ENCODE assay signal across 9 mouse cellular contexts in the genomic region with DNA sequence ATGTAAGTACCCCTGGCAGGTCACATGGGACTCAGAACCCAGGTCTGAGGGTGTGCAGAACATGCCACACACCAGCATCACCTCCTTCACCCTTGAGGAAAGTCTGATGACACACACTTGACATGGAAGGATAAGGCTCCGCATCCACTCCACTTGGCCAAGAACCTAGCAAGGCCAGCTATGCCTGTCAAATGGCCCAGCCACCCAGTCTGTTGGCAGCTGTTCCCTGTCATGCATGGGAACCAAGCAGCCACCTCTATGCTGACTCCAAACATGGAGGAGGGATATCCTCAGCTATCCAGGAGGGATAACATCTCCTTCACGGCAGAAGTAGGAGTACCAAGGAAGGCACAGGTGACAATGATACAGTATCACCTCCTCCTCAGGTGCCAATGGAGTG. TPM values are rescaled to one million over a fixed set of nuclear protein-coding genes. Genes with fewer than 3 reads are reported as not detected.
A peak's percentile ranks its signal among the peaks of the same experiment; 100 is the strongest.
DNase-seq lines count a peak whose midpoint lies in the region; ATAC-seq and TF ChIP-seq lines count a peak whose summit lies in the region.
"Had no signal": no experiment of that assay in that cellular context is flagged by ENCODE, and none has a peak within 500 bp of the region (broad histone marks: within the 10 kb centered on the region; RNA-seq: fewer than 3 reads in every experiment).

No protein-coding gene starts in this region.

- peak overlapping the region; percentile 81 for H3K4me2 ChIP-seq in kidney, embryonic 15.5 days
- H3K4me2 ChIP-seq in intestine, embryonic 16.5 days (ENCODE audit: low read depth, low read length), result peak overlapping the region; percentile 91
- H3K4me2 ChIP-seq in myocyte (ENCODE audit: low read depth), result peak overlapping the region; percentile 94

- H3K9ac ChIP-seq in kidney, embryonic 15.5 days, result no peak overlapping the region
- peak overlapping the region; percentile 71; the same call in 1 of the 2 replicates for H3K9ac ChIP-seq in intestine, embryonic 16.5 days (ENCODE audit: low read depth, low read length)

- H3K4me1 ChIP-seq in kidney, embryonic 15.5 days, result peaks cover 17% of the 10 kb centered on the region
- no peaks in the 10 kb centered on the region for H3K4me1 ChIP-seq in embryonic fibroblast, embryonic 13.5 days (ENCODE audit: control insufficient read depth, insufficient read depth, low read length)
- H3K4me1 ChIP-seq in intestine, embryonic 16.5 days (ENCODE audit: control insufficient read depth, insufficient read depth, low read length), result peaks cover 10% of the 10 kb centered on the region

- no peak for TF ChIP-seq POLR2A in embryonic fibroblast, embryonic 13.5 days (IDR thresholded peaks at IDR 0.05; ENCODE audit: low read depth, low read length)
- no peak for TF ChIP-seq POLR2A in myocyte (IDR thresholded peaks at IDR 0.05; ENCODE audit: insufficient read length, low read depth)

- peaks cover 17% of the 10 kb centered on the region for H3K79me2 ChIP-seq in myocyte (ENCODE audit: control insufficient read depth, insufficient read depth)

- WGBS in kidney, embryonic 15.5 days, result 88% methylated on average over 2 of the region's 2 CpGs
- WGBS in intestine, embryonic 16.5 days, result 81% methylated on average over 2 of the region's 2 CpGs

- H3K9me3 ChIP-seq in kidney, embryonic 15.5 days (replicated peaks), result no peaks in the 10 kb centered on the region
- H3K9me3 ChIP-seq in intestine, embryonic 16.5 days (ENCODE audit: control insufficient read depth, low read length), result no peaks in the 10 kb centered on the region

- ATAC-seq in kidney, embryonic 15.5 days (replicated peaks; ENCODE audit: low FRiP score), result no peak
- ATAC-seq in intestine, embryonic 16.5 days, result no peak

- no peaks in the 10 kb centered on the region for H3K36me3 ChIP-seq in kidney, embryonic 15.5 days
- H3K36me3 ChIP-seq in intestine, embryonic 16.5 days (ENCODE audit: control insufficient read depth, insufficient read depth, low read length), result no peaks in the 10 kb centered on the region
- H3K36me3 ChIP-seq in myocyte (ENCODE audit: control insufficient read depth, insufficient read depth), result no peaks in the 10 kb centered on the region

- no peaks in the 10 kb centered on the region for H3K27me3 ChIP-seq in kidney, embryonic 15.5 days
- no peaks in the 10 kb centered on the region for H3K27me3 ChIP-seq in intestine, embryonic 16.5 days (replicated peaks; ENCODE audit: control insufficient read depth, insufficient read depth, low read length)
- H3K27me3 ChIP-seq in myocyte (ENCODE audit: control insufficient read depth, insufficient read depth, insufficient read length), result no peaks in the 10 kb centered on the region

- no peak for TF ChIP-seq CTCF in embryonic fibroblast, embryonic 13.5 days (IDR thresholded peaks at IDR 0.05; ENCODE audit: borderline replicate concordance, insufficient read depth, low read length)

- H3K27ac ChIP-seq in kidney, embryonic 15.5 days, result no peak overlapping the region
- no peak overlapping the region for H3K27ac ChIP-seq in embryonic fibroblast, embryonic 13.5 days (ENCODE audit: insufficient read depth, low read length)
- no peak overlapping the region for H3K27ac ChIP-seq in intestine, embryonic 16.5 days (ENCODE audit: low read length)
- H3K27ac ChIP-seq: macrophage had no signal

- DNase-seq in kidney, adult 9 months, result no peak
- DNase-seq in adrenal gland, adult 18-20 months (ENCODE audit: low spot score in 2 of 2), result no peak
- DNase-seq in retina, postnatal 1 day, result no peak
- DNase-seq in urinary bladder, postnatal 4 days (ENCODE audit: low spot score in 2 of 2), result no peak

- H3K4me3 ChIP-seq in kidney, embryonic 15.5 days (replicated peaks), result peak overlapping the region; percentile 73
- peak overlapping the region; percentile 81; the same call in 1 of the 2 replicates for H3K4me3 ChIP-seq in embryonic fibroblast, embryonic 13.5 days (ENCODE audit: insufficient read depth, low read length)
- peak overlapping the region; percentile 66 for H3K4me3 ChIP-seq in intestine, embryonic 16.5 days (ENCODE audit: low read length)
- peak overlapping the region; percentile 58 for H3K4me3 ChIP-seq in myocyte

- no peak overlapping the region for H3ac ChIP-seq in myocyte (ENCODE audit: control insufficient read depth, insufficient read length)

TF ChIP-seq in myocyte, 11 proteins besides CTCF, POLR2A, EP300 and RAD21:
- TF ChIP-seq E2F4 (IDR thresholded peaks at IDR 0.05; ENCODE audit: insufficient read depth) (no peak), TCF3 (IDR thresholded peaks at IDR 0.05; ENCODE audit: insufficient read length, low read depth) (no peak), POLR2AphosphoS2 (IDR thresholded peaks at IDR 0.05; ENCODE audit: insufficient read length, low read depth) (no peak), TCF12 (IDR thresholded peaks at IDR 0.05; ENCODE audit: insufficient read depth, poor library complexity, severe bottlenecking) (no peak), USF1 (IDR thresholded peaks at IDR 0.05; ENCODE audit: low read depth) (no peak), MAX (IDR thresholded peaks at IDR 0.05; ENCODE audit: low read depth) (no peak), MYOG (IDR thresholded peaks at IDR 0.05; ENCODE audit: control insufficient read depth in 1 of 3, insufficient read depth in 1 of 3, insufficient read length in 2 of 3, low read depth in 2 of 3) (peak in 1 of 3 experiments; percentile 23)

RNA-seq across cellular contexts. Expression of gene Crtc1, which starts 1.0 kb away (rescaled TPM):
- 17.9 and 21.0 TPM in 2 replicates for polyA plus RNA-seq in kidney, embryonic 15.5 days (2015; fragmentation: Nextera tagmentation; extraction: Ambion mirVana)
- polyA plus RNA-seq in embryonic fibroblast, embryonic 13.5 days (2011; ENCODE audit: insufficient read length, low read depth, missing spikeins), result 13.7 and 15.6 TPM in 2 replicates
- polyA plus RNA-seq in intestine, embryonic 16.5 days (2015; fragmentation: Nextera tagmentation; extraction: Ambion mirVana), result 12.9 and 16.4 TPM in 2 replicates
- polyA plus RNA-seq in myocyte (2012; fragmentation: generic; extraction: Trizol), result 9.6 TPM
- 10 to 100 TPM; 19.3 to 22.3 TPM for total RNA-seq in adrenal gland, adult 18-20 months (2021)

RNA-seq across cellular contexts. Expression of gene Klhl26, which starts 38.3 kb away (rescaled TPM):
- polyA plus RNA-seq in kidney, embryonic 15.5 days (2015; fragmentation: Nextera tagmentation; extraction: Ambion mirVana), result 20.0 and 23.5 TPM in 2 replicates
- polyA plus RNA-seq in embryonic fibroblast, embryonic 13.5 days (2011; ENCODE audit: insufficient read length, low read depth, missing spikeins), result 21.4 and 31.7 TPM in 2 replicates
- 21.2 and 21.5 TPM in 2 replicates for polyA plus RNA-seq in intestine, embryonic 16.5 days (2015; fragmentation: Nextera tagmentation; extraction: Ambion mirVana)
- 32.5 TPM for polyA plus RNA-seq in myocyte (2012; fragmentation: generic; extraction: Trizol)
- total RNA-seq in adrenal gland, adult 18-20 months (2021), result 10 to 100 TPM; 26.0 to 27.0 TPM

RNA-seq across cellular contexts. Expression of gene Tmem59l, which starts 48.7 kb away (rescaled TPM):
- polyA plus RNA-seq in kidney, embryonic 15.5 days (2015; fragmentation: Nextera tagmentation; extraction: Ambion mirVana), result 5.9 and 6.0 TPM in 2 replicates
- polyA plus RNA-seq in embryonic fibroblast, embryonic 13.5 days (2011; ENCODE audit: insufficient read length, low read depth, missing spikeins), result 0.58 and 1.5 TPM in 2 replicates
- polyA plus RNA-seq in intestine, embryonic 16.5 days (2015; fragmentation: Nextera tagmentation; extraction: Ambion mirVana), result 2.9 and 3.3 TPM in 2 replicates
- 0.04 TPM for polyA plus RNA-seq in myocyte (2012; fragmentation: generic; extraction: Trizol)
- 10 to 100 TPM; 20.4 to 26.4 TPM for total RNA-seq in adrenal gland, adult 18-20 months (2021)
- polyA plus RNA-seq: macrophage had no signal

RNA-seq across cellular contexts. Expression of gene Crlf1, which starts 54.5 kb away (rescaled TPM):
- 21.1 and 24.1 TPM in 2 replicates for polyA plus RNA-seq in kidney, embryonic 15.5 days (2015; fragmentation: Nextera tagmentation; extraction: Ambion mirVana)
- 215 and 351 TPM in 2 replicates for polyA plus RNA-seq in embryonic fibroblast, embryonic 13.5 days (2011; ENCODE audit: insufficient read length, low read depth, missing spikeins)
- polyA plus RNA-seq in intestine, embryonic 16.5 days (2015; fragmentation: Nextera tagmentation; extraction: Ambion mirVana), result 1.6 and 1.7 TPM in 2 replicates
- 99.1 TPM for polyA plus RNA-seq in myocyte (2012; fragmentation: generic; extraction: Trizol)
- total RNA-seq in adrenal gland, adult 18-20 months (2021), result 1 to 10 TPM in 1 of 2 experiments, under 1 TPM in 1; 0.74 to 1.6 TPM
- polyA plus RNA-seq: macrophage had no signal
